Mouse (Mus musculus): ENCODE data around the gene Sympk. TPM values are rescaled to one million over a fixed set of nuclear protein-coding genes. Genes with fewer than 3 reads are reported as not detected.

The Sympk gene
- total and polyA plus RNA-seq, 3 experiments = 43.7 to 141 (median 111) TPM

DNA sequence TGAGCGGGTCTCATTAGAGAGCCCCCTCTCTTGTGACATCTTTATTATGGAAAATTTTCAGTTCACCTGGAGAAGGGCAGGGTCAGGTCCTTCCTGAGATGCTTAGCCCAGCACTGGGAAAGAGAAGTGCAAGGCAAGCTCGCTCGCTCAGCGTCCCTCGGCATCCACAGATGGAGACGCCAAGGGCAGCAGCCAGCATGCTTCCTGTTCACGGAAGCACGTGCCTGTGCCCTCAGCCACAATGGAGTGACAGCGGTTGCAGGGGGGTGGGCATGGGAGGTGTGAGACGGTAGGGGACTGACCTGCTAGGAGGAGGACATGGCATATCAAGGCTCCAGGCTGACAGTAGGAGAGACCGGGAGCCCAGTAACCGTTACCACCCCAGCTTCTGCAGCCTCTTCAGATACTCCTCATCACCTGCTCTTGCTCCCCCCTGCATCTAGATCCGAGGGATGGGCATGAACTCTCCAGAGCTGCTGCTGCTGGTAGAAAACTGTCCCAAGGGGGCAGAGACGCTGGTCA is 23.9 kb downstream of the Sympk start:
- Histone ChIP-seq H3K27ac (ENCODE audit: insufficient read depth, low read depth) (no peak overlapping the region), H3K9ac (ENCODE audit: insufficient read depth, low read depth) (no peak overlapping the region), H3K4me3 (replicated peaks in 1 of 3; ENCODE audit: low read depth in 2 of 3, low read length in 2 of 3, poor library complexity in 1 of 3) (no peak overlapping the region), H3K79me2 (replicated peaks; ENCODE audit: control insufficient read depth, extremely low read depth, insufficient read depth, poor library complexity, severe bottlenecking) (no peaks in the 10 kb centered on the region), H3K27me3 (replicated peaks) (no peaks in the 10 kb centered on the region), H3K4me2 (ENCODE audit: insufficient read depth, low read depth, poor library complexity, severe bottlenecking) (no peak overlapping the region), H3K4me1 (ENCODE audit: control insufficient read depth in 1 of 2, insufficient read depth in 2 of 2) (peaks cover 0 to 12% of the 10 kb centered on the region in 2 experiments; a peak in 1 of 4 replicates), H3K9me3 (replicated peaks; ENCODE audit: low read length) (no peaks in the 10 kb centered on the region), H3K36me3 (replicated peaks in 1 of 2; ENCODE audit: control insufficient read depth in 1 of 2, insufficient read depth in 1 of 2, low read length in 1 of 2) (peaks cover 96 to 98% of the 10 kb centered on the region in 2 experiments)
- dilution Hi-C loops (cut with MboI; ENCODE audit: extremely low pct_ligation_motif_present, extremely low pct_unique_long_range_greater_than_20kb, low sequenced_read_pairs) (no loop called here), in situ Hi-C loops (cut with MboI; ENCODE audit: low pct_ligation_motif_present, low pct_unique_long_range_greater_than_20kb, low sequenced_read_pairs) (no loop called here)
- TF ChIP-seq MAZ (IDR thresholded peaks at IDR 0.05; ENCODE audit: low read depth, low read length) = no peak
- TF ChIP-seq TCF12 (IDR thresholded peaks at IDR 0.05; ENCODE audit: low read depth, low read length) = no peak
- DNase-seq (ENCODE audit: extremely low read depth) = no peak

DNA sequence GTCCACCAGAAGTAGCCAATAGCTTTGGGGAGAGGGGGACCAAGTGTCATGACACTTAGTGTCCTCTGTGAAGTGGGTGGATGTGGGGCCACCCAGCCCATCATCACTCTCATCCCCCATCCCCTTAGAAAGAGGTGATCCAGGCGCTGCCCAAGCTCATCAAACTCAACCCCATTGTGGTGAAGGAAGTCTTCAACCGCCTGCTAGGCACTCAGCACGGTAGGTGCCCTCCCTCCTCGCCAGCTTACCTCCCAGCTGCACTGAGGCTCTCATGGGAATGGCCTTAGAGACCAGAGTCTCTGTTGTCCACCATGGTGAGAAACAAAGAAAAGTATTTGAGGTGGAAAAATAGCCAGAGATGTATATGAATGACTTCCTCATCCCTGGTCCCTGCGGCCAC is 25.1 kb downstream of the Sympk start:
- Histone ChIP-seq H3K9me3 (replicated peaks; ENCODE audit: low read length) (no peaks in the 10 kb centered on the region), H3K27ac (ENCODE audit: insufficient read depth, low read depth) (no peak overlapping the region), H3K9ac (ENCODE audit: insufficient read depth, low read depth) (no peak overlapping the region), H3K4me3 (replicated peaks in 1 of 3; ENCODE audit: low read depth in 2 of 3, low read length in 2 of 3, poor library complexity in 1 of 3) (no peak overlapping the region), H3K4me1 (ENCODE audit: control insufficient read depth in 1 of 2, insufficient read depth in 2 of 2) (peaks cover 0 to 12% of the 10 kb centered on the region in 2 experiments; a peak in 1 of 4 replicates), H3K27me3 (replicated peaks) (no peaks in the 10 kb centered on the region), H3K36me3 (replicated peaks in 1 of 2; ENCODE audit: control insufficient read depth in 1 of 2, insufficient read depth in 1 of 2, low read length in 1 of 2) (peaks cover 97 to 100% of the 10 kb centered on the region in 2 experiments), H3K4me2 (ENCODE audit: insufficient read depth, low read depth, poor library complexity, severe bottlenecking) (no peak overlapping the region), H3K79me2 (replicated peaks; ENCODE audit: control insufficient read depth, extremely low read depth, insufficient read depth, poor library complexity, severe bottlenecking) (no peaks in the 10 kb centered on the region)
- no peak for DNase-seq (ENCODE audit: extremely low read depth)
- dilution Hi-C loops (cut with MboI; ENCODE audit: extremely low pct_ligation_motif_present, extremely low pct_unique_long_range_greater_than_20kb, low sequenced_read_pairs) (no loop called here), in situ Hi-C loops (cut with MboI; ENCODE audit: low pct_ligation_motif_present, low pct_unique_long_range_greater_than_20kb, low sequenced_read_pairs) (no loop called here)
- no peak for TF ChIP-seq JUN (IDR thresholded peaks at IDR 0.05; ENCODE audit: insufficient read depth, low read depth, low read length)
- no peak for TF ChIP-seq CTCF (conservative IDR thresholded peaks at IDR 0.05 in 1 of 2, IDR thresholded peaks at IDR 0.05 in 1 of 2; ENCODE audit: low read depth in 2 of 2, low read length in 2 of 2)

DNA sequence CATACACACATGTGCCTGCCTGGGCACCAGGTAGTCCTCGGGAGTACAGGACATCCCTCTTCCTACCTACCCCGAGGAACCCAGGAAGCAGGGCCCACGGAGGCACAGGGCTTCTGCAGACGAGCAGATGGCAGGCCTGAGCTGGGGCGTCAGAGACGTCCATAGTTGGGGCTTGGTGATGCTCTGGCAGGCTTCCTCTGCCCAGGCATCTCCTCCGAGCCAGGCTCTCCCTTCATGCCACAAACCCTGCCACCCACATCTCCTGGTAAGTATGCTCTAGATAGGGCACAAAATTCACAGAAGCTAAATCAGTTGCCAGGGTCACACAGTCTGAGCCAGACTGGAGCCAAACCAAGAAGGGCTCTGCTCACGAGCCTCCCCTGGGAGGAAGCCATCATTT is 26.0 kb downstream of the Sympk start:
- H3K9me3 ChIP-seq (replicated peaks; ENCODE audit: low read length) = no peaks in the 10 kb centered on the region
- H3K27me3 ChIP-seq (replicated peaks) = no peaks in the 10 kb centered on the region
- no peak overlapping the region for H3K9ac ChIP-seq (ENCODE audit: insufficient read depth, low read depth)
- peaks cover 96 to 100% of the 10 kb centered on the region in 2 experiments for H3K36me3 ChIP-seq (replicated peaks in 1 of 2; ENCODE audit: control insufficient read depth in 1 of 2, insufficient read depth in 1 of 2, low read length in 1 of 2)
- no peak for TF ChIP-seq MYC (IDR thresholded peaks at IDR 0.05; ENCODE audit: low read depth, low read length)
- TF ChIP-seq E2F4 (IDR thresholded peaks at IDR 0.05; ENCODE audit: insufficient replicate concordance, low read depth, low read length) = no peak
- no peak for TF ChIP-seq ETS1 (conservative IDR thresholded peaks at IDR 0.05; ENCODE audit: low read depth, low read length)
- no peak for TF ChIP-seq JUN (IDR thresholded peaks at IDR 0.05; ENCODE audit: insufficient read depth, low read depth, low read length)
- no peak for DNase-seq (ENCODE audit: extremely low read depth)
- H3K4me3 ChIP-seq (replicated peaks in 1 of 3; ENCODE audit: low read depth in 2 of 3, low read length in 2 of 3, poor library complexity in 1 of 3) = no peak overlapping the region
- H3K4me1 ChIP-seq (ENCODE audit: control insufficient read depth in 1 of 2, insufficient read depth in 2 of 2) = peaks cover 0 to 12% of the 10 kb centered on the region in 2 experiments; a peak in 1 of 4 replicates
- no peaks in the 10 kb centered on the region for H3K79me2 ChIP-seq (replicated peaks; ENCODE audit: control insufficient read depth, extremely low read depth, insufficient read depth, poor library complexity, severe bottlenecking)
- no peak overlapping the region for H3K27ac ChIP-seq (ENCODE audit: insufficient read depth, low read depth)
- in situ Hi-C loops (cut with MboI; ENCODE audit: low pct_ligation_motif_present, low pct_unique_long_range_greater_than_20kb, low sequenced_read_pairs) (no loop called here), dilution Hi-C loops (cut with MboI; ENCODE audit: extremely low pct_ligation_motif_present, extremely low pct_unique_long_range_greater_than_20kb, low sequenced_read_pairs) (no loop called here)
- no peak overlapping the region for H3K4me2 ChIP-seq (ENCODE audit: insufficient read depth, low read depth, poor library complexity, severe bottlenecking)

Data from CH12.LX (cell line).